Mouse (Mus musculus) thymus, postnatal 10 days (tissue): Measurements from ENCODE around the gene Odr4.

Source experiments
- DNase-seq, 2 experiments: peaks; one replicate each; pipeline ENCODE4 v3.0.0; 2021; ENCODE audit warnings: low spot score in 2 of 2

The Odr4 gene

DNA sequence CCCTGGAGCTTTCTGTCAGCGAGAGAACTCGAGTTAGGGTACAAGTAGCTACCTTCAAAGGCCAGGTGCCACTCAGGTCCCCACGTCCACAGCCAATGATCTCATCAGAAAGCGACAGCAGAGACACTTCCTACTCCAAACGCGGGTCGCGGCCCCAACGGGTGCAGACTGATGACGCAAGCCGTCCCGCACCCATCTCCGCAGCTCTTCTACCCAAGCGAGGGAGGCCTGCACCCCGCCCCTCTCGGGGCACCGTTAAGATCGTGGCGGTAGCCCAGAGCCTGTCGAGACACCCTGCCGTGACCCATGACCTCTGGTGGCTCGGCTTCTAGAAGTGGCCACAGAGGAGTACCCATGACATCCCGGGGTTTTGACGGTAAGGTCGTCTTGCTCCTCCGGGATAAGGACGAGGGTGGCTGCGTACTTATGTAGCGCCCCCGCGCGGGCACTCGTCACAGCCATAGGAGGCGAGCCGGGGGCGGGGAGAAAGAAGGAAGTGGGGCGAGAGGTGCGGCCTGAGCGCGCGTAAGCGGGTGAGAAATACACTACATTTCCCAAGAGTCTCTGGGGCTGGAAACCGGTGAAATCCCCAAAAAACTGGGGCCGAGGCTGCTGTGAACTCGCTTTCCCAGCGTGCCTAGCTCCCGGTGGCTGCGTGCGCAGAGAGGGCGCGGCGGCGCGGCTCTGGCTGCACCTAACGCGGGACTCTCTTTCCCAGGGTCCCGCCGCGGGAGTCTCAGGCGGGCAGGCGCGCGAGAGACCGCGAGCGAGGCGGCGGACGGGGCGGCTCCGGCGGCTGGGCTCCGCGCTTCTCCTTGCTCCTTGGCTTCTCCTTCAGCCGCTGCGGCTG, at the start of gene Odr4, which contains the start of gene Tpr:
Gene Odr4 (minus strand): TSS at position 443 of the 850 bp plus-strand sequence.
Gene Tpr (plus strand): TSS at position 201 of the 850 bp plus-strand sequence.
- peak; percentile 97 to 98 for DNase-seq

DNA sequence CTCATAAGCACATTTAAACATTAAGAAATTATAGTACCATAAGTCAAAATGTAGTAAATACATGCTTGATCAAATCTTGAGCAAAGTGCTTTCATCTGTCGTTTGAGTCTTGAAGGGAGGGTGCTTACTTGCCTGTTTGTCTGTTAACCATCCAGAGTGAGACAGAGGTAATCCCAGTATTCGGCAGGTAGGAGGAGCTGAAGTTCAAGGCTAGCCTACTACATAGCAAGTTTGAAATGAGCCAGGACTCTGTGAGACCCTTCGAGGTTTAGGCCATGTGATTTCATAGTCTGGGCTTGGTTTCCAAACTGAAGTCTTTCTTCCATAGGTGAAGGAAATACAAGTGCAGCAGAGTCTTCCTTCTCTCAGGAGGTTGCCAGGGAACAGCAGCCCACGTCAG, 48.9 kb upstream of the Odr4 start:
- DNase-seq = no peak

DNA sequence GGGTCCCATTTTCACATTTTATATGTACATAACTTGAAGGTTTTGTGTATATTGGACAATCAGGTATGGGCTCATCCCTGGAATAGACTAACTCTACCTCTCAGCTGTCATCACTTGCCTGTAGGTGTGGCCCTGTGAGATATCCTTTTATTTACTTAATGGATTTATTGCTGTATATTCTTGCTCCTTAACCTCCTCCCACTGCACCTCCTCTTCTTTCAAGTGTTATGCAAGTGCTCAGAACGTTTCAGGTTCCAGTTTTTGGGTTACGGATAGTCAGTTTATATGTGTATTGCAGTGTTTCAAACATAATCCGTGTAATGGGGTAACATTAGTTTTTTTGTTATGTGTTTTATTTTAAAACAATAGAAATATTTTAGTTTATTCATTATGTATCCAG, 45.8 kb upstream of the Odr4 start:
- no peak for DNase-seq

DNA sequence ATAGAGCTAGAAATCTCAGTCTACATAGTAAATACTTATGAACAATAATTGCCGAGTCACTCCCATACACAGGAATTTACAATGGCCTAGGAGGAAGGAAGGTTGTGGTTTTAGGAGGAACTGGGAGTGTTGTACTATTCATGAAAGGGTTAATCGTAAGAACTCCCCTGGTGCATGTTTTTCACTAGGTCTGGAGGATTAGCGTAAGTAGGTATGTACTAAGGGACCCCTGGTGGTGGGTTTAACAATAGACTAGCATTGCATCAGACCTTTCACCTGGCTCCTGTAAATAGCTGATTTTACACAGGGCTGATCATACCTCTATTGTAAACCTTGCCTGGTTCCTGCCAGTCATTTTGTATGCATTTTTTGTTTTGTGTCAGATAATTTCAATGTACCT, 33.3 kb upstream of the Odr4 start:
- DNase-seq = no peak

DNA sequence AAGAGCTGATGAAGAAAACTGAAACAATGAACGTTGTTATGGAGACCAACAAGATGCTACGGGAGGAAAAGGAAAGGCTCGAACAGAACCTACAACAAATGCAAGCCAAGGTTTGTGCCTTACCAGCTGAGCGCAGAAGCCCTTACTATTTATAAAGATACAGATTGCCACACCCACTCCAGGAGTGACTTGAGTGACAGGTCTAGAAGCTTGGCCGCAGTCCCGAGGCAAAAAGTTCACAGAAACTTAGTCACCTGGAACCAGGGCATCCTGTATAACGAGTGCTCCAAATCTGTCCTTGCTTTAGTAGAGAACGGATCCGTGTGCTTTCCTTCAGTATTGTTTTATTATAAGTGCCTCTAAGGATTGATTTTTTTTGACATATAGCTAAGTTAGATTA, 32.8 kb upstream of the Odr4 start:
- DNase-seq = no peak

DNA sequence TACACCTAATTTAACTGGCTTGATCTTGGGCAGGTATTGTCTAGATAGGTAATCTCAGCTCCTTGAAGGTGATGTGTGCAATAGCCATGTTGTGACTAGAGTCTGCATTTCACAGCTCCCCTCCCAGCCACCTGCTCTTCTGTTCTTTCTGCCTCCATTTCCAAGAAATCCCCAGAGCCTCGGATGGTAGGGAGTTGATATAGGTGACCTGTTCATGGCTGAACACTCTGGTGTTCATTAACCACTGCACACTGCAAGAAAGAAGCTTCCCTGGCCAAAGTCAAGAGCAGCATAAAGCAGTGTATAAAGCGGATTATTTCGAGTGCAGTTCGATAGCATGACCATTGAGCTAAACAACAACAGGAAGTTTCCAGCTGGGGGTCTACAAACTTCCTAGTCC, 25.5 kb upstream of the Odr4 start:
- no peak for DNase-seq

DNA sequence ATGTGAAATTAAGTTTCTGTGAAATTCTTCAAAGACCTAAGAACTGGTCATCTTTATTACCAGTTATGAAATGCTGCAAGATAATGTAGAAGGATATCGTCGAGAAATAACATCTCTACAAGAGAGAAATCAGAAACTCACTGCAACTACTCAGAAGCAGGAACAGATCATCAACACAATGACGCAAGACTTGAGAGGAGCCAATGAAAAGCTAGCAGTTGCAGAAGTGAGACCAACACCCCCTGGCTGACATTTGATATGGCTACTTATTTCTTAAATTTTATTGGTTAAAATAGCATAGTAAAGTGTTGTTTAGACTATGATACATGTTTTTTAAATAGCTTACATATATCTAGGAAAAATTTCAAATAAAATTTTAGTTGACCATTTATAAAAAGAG, 23.1 kb upstream of the Odr4 start:
- no peak for DNase-seq

DNA sequence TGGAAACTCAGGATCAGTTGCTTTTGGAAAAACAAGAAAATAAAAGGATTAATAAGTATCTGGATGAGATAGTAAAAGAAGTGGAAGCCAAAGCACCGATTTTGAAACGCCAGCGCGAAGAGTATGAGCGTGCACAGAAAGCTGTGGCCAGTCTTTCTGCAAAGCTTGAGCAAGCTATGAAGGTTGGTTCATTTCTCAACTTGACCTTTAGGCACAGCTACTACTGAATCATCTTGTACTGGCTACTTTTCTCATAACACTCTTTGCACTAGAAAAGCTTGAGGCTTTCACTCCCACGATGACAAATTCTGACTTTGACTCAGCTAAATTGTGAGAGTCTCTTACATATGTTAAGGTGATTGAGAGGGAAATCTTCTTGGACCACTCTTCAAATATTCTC, 17.1 kb upstream of the Odr4 start:
- DNase-seq = no peak

DNA sequence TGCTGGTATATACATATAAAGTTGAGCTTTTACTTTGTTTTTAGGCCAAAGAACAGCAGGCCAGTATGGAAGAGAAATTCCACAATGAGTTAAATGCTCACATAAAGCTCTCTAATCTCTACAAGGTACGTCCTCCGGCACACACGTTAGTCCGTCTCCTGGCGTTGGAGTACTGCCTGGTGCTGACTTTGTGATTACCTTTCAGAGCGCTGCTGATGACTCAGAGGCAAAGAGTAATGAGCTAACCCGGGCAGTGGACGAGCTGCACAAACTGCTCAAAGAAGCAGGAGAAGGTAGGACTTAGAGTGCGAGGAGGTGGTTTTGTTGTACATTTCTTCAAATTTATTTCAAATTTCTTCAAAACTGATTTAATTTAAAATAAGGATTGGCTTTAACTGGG, 14.4 kb upstream of the Odr4 start:
- DNase-seq = no peak

DNA sequence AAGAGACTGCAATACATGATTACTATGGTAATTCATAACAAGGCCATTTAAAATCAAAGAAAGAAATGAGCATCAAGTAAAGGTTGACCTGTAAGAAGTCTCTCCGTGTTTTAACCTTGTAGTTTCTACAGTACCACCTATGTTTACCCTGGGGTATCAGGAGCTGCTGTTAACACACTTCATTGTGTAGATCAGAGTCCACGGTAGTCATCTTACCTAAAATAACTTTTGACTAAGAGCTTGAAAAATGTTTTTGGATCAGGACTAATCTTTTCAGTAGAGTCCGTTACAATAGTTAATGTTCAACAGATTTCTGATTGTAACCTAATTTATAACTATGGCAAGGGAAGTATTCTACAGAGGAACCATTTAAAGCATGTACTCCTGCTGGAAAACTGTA, 11.7 kb upstream of the Odr4 start:
- no peak for DNase-seq

DNA sequence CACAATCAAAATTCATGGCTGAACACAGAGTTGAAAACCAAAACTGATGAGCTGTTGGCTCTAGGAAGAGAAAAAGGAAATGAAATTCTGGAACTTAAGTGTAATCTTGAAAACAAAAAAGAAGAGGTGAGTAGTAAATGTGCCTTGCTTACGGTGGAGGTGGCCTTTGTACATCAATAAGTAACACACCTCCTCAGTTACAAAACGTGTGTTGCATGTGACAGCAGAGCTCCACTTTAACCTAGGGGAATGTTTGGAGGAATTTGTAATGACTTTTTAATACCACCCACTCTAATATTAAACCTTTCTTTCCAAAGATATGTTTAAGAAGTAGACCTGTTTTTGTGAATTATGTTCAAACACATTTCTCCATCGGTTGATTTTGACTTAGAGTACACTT, 11.0 kb upstream of the Odr4 start:
- DNase-seq = no peak

DNA sequence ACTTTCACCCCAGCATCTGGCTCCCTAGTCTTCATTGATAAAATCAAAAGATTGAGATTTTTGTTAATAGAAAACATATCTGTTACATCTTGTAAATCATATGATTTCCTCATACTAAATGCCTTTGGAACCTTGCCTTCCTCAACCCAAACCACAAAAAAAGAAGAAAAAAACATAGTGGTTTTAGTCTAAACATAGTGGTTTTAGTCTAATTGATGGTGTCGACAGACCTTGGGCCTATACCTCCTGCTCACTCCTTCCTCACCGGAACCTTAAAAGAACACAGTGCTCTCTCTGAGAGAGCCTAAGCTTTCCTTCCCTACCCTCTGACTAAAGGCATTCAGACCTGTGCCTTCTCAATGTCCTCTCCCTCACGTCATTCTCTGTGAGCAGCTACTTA, 3.1 kb upstream of the Odr4 start:
- no peak for DNase-seq

DNA sequence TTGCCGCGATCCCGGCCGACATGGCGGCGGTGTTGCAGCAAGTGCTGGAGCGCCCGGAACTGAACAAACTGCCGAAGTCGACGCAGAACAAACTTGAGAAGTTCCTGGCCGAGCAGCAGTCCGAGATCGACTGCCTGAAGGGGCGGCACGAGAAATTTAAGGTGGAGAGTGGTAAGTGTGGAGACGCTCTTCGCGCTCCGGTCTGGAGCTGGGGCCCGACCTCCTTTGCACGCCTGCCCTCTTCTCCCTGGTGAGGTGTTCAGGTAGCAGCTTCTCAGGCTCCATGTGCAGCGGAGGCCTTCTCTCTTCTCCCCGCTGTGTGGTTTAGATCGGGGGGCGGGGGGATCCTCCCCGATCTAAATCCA, 590 bp upstream of the Odr4 start:
- DNase-seq = no peak

DNA sequence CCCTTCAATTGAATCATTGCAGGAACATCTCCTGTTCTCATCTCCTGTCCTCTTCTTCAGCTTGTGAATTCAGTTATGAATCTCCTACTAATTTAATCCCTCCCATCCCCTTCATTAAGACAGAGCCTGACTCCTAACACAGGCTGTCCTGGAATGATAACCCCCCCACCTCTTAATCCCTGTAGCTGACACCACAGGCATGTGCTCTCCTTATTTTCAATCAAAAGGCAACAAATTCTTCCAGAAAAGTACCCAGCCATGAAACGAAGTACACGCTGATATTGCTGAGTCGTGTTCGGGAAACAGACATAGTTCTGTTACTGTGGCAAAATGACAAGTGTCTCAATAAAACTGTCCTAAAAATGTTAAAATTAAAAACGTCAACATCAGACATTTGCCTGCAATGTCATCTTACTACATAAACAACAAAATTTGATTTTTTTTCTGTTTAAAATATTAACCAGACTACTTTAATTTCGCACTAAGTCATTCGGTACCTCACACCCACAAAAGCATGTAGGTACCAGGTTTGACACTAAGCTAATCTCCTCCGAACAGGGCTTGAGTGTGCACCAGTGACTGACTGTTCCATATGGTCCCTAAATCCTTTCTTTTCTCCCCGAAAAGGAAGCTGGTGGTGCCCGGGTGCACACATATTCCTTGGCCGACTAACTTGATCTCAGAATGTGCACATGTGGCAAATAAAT, 796 bp downstream of the Odr4 start:
- no peak for DNase-seq

DNA sequence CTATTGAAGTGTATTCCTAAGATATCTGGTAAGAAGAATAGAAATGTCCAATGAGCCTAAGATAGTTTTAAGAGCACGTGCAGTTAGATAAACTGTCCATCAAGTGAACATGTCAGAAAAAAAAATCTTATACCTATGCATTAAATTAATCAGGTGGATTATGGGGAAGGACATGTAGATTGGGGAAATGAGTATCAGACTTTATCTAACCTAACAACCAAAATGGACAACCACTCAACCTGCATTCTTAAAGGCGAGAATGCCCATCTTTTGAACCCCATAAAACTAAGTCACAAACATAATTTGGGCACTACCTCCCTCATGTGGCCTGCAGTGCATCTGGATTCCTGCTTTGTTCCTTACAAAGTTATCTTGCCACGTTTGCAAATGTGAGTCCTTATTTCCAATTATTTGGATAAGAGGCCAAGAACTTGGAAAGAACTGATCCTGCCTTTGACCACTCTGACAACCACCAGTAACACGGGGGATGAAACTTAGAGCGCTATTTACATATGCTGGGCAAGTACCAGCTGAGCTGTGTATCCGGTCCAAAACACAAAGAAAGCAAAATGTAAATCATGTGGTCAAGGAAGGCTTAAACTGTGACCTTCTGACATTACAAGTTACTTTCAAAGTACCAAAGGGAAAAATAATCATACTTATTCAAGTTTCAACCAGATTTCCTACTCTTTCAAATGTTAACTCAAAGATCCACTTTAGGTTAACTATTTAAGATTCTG, 3.3 kb downstream of the Odr4 start:
- no peak for DNase-seq

DNA sequence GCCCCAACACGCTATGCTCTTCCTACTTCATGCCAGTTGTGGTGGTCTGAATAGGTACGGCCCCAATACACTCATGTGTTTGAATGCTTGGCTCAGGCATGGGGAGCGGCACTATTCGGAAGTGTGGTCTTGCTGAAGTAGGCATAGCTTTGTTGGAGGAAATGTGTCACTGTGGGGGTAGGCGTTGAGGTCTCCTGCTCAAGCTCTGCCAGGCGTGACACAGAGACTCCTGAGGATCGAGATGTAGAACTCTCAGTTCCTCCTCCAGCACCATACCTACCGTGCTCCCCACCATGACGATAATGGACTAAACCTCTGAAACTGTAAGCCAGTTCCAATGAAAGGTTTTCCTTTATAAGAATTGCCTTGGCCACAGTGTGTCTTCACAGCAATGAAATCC, 5.3 kb downstream of the Odr4 start:
- no peak for DNase-seq

DNA sequence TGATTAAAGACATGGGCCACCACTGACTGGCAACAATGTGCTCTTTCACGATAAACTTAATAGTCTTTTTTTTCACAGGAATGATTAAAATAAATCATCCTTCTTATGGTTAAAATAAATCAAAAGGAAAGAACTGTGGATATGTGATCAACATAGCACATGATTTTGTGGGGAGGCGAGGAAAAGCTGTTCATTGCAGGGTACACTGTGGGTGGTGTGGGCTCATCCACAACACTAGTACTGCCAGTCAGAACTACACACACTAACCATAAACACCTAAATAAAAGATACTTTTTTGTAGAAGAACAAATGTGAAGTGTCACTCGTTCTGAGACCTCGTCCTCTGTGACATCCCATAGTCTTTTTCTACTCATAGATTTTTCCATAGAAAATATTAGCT, 8.7 kb downstream of the Odr4 start:
- DNase-seq = no peak

DNA sequence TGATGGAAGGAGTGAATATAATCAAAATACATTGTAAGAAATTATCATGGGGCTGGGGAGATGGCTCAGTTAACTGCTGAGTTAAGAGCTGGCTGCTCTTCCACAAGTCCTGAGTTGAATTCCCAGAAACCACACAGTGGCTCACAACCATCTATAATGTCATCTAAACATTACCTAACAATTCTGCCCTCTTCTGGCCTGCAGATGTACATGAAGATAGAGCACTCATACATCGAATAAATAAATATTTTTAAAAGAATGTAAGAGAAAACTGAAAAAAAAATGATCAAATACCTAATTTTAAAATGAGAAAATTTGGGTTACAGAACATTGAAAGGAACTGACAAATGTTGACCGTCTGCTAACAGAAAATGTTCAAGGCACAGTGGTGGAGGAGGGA, 18.6 kb downstream of the Odr4 start:
- no peak for DNase-seq

DNA sequence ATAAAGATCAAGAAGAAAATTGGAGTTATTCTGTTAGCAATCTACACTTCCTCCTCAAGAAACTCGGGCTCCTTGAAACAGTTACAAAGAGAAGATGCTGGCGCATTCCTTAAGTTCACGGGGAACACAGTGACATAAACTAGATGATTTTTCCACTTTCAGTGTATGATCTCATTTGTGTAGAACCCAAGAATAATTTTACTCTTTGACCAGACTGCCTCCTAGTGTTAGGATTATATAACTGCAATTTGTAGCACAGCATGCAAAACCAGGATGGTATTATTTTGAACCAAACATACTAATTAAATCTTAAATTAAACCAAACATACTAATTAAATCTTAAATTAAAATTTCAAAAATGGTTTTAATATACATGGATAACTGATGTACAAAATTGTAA, 20.0 kb downstream of the Odr4 start:
- DNase-seq = no peak

DNA sequence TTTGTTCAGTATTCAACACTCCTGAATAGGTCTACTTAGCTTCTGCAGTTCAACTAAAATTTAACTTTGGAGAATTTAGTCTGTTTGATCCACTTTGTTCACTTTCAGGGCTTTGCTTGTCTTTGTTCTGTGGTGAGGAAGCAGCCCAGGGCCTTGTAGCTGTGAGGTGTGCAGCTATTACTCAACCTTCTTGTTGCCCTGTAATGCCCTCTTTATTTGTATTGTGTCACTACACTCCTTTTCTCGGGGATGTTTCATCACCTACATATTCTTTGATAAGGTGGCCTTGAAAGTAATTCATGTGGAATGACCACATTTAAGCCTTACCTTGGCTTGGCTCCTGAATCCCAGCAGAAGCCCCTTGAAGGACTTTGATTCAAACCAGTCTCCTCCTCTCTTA, 32.0 kb downstream of the Odr4 start:
- DNase-seq = no peak

DNA sequence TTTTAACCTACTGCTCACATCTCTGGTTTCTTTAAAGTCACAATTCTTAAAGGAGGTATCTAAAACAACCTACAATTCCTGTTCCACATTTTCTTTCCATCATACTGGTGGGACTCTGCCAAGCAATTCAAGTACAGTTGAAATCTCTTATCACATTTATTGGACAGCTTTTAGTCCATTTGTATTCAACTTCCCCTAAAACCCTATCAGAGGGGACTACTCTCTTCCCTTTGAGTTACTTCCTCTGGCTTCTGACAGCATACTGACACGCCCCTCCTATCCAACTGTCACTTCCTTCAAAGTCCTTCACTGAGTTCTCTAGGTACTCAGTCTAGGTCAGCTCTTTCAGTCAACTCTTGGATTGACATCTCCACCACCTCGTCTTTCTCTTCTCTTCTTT, 57.8 kb downstream of the Odr4 start:
- DNase-seq = no peak

DNA sequence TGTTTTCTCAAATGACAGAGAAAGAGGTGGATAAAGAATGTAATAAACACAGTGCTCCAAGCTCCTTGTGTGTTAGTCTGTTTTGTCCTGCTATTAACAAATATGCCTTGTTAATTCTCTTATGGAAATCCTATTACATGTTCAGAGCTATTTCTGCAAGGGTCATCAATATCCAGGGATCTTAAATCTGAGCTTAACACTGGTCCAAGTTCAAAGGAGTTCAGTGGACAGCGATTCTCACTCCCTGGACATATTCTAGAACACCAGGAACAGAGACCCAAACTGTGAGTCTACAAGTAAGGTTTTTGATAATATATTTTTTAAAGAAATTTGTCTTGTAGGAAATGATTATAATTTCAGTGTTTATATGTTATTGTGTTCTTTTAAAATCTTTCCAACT, 73.7 kb downstream of the Odr4 start, which contains the start of gene Pdc:
Gene Pdc (plus strand): TSS at position 213 of the 400 bp plus-strand sequence.
- DNase-seq = no peak
